Mouse (Mus musculus) CD4-positive, CD25-positive, alpha-beta regulatory T cell, adult 4 months (primary cell): ENCODE measurements around the gene Hoxb9. TPM values are rescaled to one million over a fixed set of nuclear protein-coding genes. Genes with fewer than 3 reads are reported as not detected.
A peak's percentile ranks its signal among the peaks of the same experiment; 100 is the strongest.

ENCODE experiments used
- ATAC-seq: one replicate; pipeline ENCODE4 v1.8.0; 2017
- polyA plus RNA-seq, 2 experiments: library from polyadenylated mRNA; unstranded; fragments of 100-300 nt; shearing (Covaris generic); gene quantifications; one replicate each; pipeline ENCODE4 v1.2.1; 2017

The Hoxb9 gene
- under 1 TPM in 1 of 2 experiments, not detected in 1; 0.23 TPM for polyA plus RNA-seq

DNA sequence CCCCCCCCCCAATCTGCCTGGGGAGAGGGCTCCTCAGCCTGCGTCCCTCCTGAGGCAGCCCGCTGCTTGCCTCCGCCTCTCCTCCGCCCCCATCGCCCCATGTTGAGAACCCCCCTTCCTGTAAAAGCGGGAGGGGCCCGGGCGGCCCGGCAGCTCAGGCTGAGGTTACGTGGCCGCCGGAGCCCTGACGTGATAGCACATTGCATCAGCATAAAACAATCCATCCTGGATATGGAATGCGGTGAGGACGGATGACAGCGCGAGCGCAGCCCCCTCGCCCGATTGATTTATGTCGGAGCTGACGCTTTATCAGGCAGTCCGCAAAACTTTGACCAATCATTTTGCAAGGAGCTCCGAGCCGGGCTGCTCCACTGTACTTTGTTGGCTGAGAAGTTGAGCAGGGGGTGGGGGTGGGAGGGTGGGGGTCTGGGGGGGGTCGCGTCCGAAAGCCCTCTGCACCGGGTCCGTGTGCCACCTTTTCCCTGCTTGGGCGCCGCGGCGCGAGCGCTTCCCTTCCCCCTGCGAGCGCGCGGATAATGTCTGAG lies at the start of gene Hoxb9:
Gene Hoxb9, plus strand, starts transcription at position 462 of the 545 bp plus-strand sequence.
- ATAC-seq: peak; percentile 46

DNA sequence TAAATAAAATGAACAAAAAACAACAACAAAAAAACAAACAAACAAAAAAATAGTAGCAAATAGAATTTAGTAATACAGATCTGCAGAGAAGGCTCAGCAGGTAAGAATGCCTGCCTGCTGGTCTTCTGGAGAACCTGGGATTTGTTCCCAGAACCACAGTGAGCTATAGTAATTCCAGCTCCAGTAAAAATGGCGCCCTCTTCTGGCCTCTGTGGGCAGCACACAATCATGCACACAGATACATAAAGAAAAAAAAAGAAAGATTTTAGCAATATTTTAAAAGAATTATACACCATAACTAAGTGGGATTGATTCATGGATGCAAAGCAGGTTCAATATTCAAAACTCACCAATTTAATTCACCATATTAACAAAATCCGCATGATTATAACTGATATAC lies 47.4 kb upstream of the Hoxb9 start:
- no peak for ATAC-seq

DNA sequence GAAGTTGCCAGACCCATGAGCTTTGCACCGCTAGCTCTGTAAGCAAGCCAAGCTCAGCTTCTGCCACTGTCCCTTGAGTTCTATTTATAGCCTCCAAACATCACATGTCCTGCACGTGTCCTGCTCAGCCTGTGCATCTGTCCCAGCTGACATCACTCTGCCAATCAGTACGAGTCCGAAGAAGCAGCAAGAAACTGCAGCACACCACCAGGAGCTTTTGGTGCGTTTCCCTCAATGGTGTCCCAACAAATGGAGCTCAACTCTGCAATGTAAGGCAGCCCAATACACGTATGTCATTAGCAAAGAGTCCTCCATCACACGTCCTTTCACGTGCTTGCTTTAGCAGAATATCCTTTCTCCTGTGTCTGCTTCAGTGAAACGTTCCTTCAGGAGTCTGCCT lies 43.6 kb upstream of the Hoxb9 start:
- no peak for ATAC-seq

DNA sequence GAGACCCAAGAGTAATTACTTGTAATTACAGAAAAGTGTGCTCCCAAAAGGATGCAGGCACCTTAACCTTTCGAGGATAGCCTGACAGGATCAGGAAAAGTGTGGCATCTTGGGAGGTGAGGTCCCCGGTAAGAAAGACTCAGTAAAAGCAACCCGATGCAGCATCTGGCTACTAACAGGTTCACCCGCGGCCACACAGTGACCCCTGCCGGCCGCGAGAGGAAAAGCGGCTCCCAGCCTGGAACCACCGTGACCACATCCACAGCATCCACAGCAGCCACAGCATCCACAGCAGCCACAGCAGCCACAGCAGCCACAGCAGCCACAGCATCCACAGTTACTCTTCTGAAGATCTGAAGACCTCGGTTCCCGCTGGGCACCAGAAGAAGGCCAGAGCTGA lies 36.4 kb upstream of the Hoxb9 start:
- ATAC-seq: peak; percentile 63

DNA sequence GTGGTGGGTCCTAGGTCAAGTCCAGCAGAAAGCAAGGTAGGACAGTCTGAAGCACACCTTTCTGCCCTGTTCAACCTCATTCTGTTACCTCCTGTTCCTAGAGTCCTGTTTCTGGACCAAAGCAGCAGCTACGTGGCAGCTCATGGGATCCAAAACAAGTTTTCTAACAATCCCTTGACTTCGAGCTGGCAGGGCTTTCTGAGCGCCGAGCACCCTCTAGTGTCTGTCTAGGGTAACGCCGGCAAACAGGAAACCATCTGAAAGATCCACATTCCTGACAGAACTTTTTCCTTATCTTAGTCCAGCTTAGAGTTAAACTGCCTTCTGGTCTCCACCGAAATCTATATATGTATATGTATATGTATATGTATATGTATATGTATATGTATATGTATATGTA lies 31.0 kb upstream of the Hoxb9 start:
- ATAC-seq: no peak

DNA sequence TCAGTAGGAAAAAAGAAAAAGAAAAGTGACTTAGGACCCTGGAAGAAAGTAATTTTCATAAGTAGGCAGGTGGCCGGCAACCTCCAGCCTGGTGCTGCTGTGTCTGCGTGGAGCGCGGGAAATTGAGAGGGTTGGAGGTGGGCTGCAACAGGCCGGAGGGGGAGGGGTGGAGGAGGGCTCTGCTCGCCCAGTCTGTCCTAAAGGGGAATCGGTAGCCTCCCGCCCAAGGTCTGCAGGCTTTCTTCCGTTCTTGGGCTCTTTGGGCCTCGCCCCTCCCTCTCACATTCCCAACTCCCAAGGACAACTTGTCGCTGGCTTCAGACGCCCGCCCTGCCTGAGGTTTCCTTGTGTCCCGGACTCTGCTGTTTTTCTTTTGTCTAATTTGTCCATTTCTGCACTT lies 20.4 kb upstream of the Hoxb9 start:
- ATAC-seq: no peak

DNA sequence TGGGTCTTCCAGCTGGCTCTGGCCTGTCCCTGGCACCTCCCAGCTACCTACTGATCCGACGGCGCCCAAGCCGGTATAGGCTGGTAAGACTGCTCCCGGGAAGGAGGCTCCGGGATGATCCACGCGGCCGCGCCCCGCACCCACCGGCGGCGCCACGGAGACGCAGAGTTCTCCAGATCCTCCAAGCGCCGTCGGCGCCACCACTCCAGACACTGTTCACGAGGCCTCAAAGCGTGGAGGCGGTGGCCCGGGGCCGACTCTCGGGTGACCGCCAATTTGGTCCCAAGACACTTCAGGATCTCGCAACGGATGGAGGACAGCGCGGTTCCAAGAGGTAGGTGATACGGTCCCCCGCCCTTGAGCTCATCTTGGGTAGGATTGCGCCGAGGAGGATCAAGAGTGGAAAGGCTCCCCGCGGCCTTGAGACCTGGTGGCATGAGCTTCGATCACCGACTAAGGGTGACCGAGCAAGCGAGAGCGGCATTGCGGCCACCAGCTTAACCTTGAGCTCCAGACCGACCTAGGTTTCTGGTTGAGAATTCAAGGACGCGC lies 19.7 kb upstream of the Hoxb9 start:
- ATAC-seq: no peak

DNA sequence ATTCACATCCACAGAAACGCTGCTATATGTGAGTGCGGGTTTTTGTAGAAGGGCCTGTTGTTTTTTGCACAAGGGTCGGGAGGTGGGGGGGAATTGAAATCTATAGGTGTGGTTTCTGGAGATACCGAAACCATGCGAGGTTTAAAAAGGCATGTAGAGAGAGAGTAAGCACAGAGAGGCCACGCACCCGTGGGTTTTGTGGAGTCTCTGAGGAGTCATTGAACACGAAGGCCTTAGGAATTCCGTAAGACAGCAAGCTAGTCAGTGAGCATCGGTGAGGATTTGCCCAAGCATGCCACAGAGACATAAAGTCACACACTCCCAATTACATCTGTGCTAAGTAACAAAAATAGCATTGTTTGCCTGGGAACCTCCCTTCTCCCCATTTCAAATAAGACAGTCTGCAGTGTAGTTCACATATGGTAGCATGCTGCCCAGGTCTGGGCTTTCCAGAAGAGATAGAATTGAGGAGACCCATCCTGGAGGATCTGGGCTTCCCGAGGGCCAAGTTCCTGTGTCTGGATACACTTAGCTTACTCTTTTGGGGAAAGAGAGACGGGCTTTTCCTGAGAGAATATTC lies 18.6 kb upstream of the Hoxb9 start:
- ATAC-seq: no peak

DNA sequence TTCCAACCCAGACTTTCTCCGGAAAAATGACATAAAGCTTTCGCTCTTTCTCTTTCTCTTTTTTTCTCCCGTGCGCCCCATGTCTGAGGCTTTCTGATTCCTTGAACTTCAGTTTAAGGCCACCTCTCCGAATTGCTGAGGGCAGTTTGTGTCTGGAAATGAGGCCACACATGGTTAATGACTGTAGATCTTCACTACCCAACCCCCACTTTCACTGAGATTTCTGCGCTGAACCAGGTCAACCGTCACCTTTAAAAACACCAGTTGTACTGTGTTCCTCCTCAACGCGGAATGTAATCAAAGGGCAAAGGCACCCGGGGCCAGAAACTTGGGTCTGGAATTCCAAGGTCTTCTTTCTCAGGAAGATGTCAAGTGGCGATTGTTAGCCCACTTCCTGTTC lies 17.0 kb upstream of the Hoxb9 start:
- no peak for ATAC-seq

DNA sequence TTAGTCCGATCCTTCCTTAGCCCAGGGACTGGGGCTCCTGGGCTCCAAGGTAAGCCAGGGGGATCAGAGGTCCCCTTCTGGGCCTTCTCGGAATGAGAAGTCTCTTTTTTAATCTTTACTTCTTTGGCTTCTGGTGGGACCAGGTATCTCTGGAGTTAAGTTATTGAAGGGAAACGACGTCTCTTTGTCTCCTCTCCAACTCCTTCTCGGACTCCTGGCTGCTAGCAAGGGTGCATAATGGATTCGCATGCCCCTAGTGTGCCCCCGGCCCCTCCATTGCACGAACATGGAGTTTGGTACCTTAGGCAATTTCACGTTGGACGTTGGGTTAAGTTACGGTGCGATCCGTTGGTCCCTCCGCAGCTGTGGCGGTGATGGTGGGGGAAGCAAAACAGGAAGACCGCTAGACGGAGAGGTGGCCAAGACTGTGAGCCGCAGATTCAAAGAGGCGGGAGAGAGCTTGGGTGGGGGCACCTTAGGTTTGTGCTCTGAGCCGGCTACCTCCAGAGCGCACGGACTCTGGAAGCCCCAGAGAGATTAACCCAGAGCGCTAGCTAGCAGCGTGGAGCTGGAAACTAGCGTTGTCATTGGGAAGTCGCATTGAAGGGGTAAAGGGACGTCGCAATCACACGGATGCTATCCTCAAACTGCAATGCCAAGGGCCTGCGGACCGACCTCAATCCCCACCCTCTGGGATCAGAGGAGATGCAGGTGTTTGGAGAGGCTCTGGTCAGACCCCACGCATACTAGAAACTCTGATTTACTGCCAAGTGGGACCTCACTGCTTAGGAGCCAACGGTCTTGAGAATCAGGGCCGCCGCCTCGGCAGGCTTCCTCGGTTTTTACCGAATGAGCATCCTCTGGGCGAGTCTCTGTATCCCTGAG lies 15.9 kb upstream of the Hoxb9 start:
- no peak for ATAC-seq

DNA sequence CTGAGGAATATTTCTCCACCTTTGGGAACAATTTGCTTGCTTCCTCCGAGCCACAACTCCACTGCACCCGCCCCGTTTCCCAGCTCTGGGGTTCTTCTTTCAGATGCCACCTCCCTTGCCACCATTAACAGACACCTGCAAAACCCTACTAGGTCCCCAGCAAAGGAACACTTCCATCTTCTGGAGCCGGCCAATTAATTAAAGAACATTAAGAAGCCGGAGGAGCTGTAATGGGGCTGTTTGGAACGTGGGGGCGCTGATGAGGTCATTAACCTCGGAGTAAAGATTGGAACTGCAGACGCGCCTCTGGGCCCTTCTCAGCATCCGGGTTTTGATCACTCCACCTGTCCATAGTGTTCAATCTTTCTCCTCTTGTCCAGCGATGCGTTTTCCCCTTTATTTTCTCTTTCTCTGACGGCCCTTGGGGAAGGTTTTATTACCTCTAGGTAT lies 15.2 kb upstream of the Hoxb9 start:
- ATAC-seq: no peak

DNA sequence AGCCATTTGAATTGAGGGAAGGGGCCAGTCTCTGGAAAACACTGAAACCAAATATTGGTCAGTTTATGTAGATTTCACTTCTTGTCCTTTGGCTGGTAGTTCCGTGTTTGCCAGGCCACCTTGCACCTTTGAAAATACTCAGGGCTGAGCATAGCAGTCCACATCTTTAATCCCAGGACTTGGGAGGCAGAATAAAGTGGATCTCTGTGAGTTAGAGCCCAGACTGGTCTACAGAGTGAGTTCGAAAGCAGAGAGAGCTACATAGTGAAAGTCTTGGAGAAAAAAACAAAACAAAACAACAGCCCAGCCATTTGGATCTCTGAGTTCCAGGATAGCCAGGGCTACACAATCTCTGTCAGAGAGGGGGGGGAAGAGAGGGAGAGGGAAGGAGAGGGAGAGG lies 14.1 kb upstream of the Hoxb9 start:
- ATAC-seq: no peak

DNA sequence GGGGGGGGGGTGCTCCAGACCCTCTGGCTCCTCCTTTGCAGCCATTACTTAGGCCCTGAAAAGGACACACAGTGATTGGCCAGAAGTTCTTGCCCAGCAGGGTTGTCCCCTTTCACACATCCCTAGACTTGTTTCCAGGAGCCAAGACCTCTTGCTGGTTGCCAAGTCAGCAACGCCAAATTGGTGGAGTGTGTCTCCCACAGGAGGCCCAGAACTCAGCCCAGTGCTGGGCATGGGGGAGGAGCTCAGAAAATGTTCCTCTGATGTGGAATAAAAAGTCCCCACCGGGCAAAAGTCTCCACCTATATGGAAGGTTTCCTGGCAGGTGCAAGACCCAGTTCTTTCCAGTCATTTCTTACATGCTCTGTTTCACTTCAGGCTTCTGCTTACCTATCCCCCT lies 12.2 kb upstream of the Hoxb9 start:
- ATAC-seq: no peak

DNA sequence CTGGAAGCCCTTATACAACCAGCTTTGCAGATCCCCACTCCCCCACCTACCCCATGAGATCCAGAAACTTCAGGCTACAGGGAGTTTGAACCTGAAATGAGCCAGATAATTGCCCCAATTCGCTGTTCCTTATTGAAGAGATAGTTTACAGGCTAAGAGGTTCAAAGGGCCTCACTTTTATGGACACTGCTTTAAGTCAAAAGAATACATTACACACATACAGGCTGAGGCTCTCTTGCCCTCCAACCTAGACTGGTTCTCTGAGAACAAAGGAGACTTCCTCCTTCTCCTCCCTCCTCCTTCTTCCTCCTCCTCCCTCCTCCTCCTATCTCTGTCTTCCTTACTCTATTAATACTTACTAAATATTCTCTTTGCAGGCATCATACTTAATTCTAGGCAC lies 11.7 kb upstream of the Hoxb9 start:
- ATAC-seq: no peak

DNA sequence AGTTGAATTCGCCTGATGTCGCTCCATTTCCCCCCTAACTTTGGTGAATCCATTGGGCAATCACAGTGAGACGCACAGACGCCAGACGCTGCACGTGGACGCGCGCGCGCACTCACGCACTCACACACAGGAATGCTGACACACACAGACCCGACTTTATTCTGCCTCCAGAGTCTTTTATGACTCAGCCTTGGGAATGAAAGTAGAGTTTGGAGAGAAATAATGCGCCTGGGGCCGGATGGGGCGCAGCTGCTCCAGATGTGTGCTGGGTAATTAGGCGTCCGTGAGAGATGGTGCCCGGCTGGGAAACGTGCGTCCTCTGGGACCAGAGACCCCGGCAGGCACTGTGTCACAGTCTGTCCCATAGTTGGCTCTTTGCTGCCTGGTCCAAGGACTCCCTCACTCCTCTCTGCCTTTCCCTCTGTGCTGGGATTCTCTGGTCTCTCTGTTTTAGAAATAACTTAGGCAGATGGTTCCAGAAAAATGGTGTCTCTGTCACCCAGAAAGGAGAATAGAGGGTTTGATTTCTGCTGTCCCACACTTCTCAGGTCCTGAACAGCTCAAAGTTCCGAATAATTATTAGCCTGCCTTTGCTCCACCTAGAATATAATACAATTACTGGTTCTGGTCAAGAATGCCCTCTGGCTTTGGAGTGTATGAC lies 10.8 kb upstream of the Hoxb9 start:
- ATAC-seq: no peak

DNA sequence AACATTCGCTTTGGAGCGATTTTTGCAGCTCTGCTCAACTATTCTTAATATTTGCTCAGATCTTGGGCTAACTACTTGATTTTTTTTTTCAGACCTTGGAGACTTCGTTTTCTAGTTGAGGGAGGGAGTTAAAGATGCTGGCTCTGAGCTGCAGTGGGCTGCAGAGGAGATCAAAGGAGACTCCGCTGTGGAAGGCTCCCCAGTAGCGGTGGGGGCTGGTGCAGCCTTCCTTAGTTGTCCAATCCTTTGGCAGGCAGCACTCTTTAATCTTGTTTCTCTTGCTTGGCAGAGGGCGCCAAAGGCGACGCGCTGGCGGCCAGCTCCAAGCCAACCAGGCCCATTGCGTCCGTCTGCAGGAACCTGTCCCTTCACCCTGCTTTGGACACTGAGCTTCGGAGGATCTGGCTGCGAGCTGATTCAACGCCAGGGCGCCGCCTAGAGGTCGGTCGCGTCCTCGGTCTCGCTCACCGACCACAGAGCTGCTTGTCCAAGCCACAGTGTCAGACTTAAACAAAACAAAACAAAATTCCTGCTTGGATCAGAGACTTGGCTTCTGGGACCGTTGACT lies 9.8 kb upstream of the Hoxb9 start:
- no peak for ATAC-seq

DNA sequence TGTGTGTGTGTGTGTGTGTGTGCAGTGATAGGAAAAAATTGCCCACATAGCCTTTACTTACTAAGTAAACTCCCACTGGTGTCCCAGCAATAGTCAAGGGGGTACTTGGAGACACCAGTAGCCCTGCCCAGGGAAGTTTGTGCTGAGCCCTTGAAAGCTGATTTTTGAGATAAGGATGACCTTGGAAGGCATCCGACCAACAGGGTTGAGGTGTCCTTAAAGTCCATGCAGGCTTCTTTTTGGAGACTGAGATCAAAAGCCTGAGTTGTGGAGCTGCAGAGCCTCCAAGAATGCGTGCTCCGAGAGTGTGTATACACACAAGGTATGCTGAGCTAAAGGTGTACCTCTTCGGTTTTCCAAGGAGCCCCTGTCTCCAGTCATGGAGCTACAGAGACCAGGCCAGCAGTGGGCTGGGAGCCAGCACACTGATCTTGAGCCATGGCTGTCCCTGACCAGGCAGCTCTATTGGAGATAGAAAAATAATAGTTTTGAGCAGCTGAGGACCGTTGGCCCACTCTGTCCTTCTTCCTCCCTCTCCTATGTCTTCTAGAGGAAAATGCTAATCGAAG lies 8.9 kb upstream of the Hoxb9 start:
- ATAC-seq: no peak

DNA sequence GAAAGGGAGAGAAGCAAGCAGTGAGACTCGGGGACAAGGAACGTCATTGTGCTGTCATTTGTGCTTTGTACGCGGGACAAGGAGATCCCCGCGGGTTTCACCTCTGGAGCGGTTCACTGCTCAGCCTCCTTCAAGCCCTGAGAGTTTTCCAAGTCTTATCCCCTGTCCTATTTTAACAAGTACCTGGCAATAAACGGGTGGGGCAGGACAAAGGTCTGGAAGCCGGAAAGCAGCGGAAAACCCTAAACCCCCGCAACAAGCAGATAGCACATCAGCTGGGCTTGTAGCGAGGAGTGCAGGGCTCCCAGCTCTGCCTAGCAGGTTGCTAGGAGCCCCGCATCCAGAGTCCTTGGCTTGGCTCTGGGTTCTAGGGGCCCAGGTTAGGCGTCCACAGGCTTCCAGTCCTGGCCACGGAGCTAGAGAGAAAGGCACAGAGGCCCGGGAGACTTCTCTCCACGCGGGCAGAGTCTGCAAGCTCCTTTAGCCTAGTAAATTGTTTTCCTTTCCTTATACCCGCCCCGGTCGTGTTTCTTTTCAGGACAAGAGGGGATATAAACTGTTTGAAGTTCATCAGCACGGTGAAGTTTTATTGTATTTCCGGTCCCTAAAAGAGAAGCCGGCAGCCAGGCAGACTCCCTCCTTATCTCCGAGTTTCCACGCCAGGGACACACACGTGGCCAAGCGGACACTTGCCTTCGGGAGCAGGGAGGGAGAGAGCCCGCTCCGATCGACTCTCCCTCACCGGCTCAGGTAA lies 7.4 kb upstream of the Hoxb9 start:
- ATAC-seq: no peak

DNA sequence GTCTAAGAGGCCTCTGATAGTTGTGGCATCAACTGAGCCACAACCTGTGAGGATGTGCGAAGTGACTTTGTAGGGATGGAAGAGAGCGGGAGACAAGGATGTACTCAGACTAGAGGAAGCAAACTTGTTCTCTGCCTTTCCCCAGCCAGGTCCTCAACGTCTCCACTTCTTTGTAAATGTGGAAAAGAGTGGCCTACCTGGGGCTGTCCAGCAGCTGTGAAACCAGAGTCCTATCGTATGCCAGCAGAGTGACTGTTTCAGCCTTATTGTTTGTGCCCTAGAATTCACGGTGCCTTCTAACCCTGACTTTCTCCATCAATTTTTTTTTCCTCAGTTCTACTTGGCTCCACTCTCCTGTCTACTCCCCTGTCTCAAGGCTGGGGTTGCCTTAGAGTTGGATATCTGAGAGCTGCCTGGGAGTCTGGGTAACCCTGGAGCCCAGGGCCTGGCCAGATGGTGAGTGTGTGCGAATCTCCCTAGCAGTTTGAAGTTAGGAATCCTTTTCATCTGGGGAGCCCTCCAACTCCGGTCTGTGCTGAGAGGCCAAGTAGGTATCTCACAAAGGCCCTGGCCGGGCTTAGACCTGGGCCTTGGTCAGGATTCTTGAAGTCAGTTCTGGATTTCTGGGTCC lies 6.8 kb upstream of the Hoxb9 start:
- no peak for ATAC-seq

DNA sequence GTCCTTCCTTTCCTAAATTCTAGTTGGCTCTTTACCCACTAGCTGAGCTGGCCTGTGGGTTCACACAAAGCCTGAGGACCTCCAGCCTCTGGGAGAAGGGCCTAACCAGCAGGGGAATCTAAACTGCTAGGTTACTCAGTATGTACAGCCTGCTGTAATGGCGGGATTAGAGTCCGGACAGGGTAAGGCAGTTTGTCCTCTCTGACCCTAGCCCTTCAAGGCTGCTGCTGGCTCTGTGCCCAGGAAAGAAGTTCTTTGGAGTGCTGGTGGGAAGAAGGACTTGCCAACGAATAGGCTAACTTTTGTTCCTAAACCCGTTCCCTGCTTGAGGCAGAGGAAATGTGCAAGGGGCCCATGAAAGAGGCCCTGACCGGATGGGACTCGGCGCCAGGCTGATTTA lies 5.3 kb upstream of the Hoxb9 start:
- no peak for ATAC-seq
